Mouse (Mus musculus) induced T-regulatory cell, adult 2 months (primary cell): ENCODE data around the gene Sdk2.

Experiments
- DNase-seq: peaks from one replicate; pipeline ENCODE4 v3.0.0-alpha.2; 2012; ENCODE audit warnings: low read depth

The Sdk2 gene

GRCm38 (mm10) chr11:113842879-113843278 is 224.0 kb downstream of the Sdk2 start:
- DNase-seq = no peak

GRCm38 (mm10) chr11:113831608-113832007 is 235.2 kb downstream of the Sdk2 start:
- DNase-seq = no peak

GRCm38 (mm10) chr11:113828081-113828554 is 238.7 kb downstream of the Sdk2 start:
- no peak for DNase-seq

- DNase-seq = no peak
These were observed 246.8 kb downstream of the Sdk2 start for GRCm38 (mm10) chr11:113820005-113820404.

GRCm38 (mm10) chr11:113819001-113819400 is 247.8 kb downstream of the Sdk2 start:
- DNase-seq = no peak

GRCm38 (mm10) chr11:113816971-113817548 is 249.8 kb downstream of the Sdk2 start:
- no peak for DNase-seq

GRCm38 (mm10) chr11:113816439-113816838 is 250.4 kb downstream of the Sdk2 start:
- DNase-seq = no peak

GRCm38 (mm10) chr11:113811546-113812339 is 255.1 kb downstream of the Sdk2 start:
- DNase-seq = no peak

GRCm38 (mm10) chr11:113810638-113811545 is 256.0 kb downstream of the Sdk2 start:
- peak; percentile 89 for DNase-seq

- DNase-seq = no peak
These were observed 259.8 kb downstream of the Sdk2 start for GRCm38 (mm10) chr11:113807086-113807485.

GRCm38 (mm10) chr11:113806382-113807077 is 260.3 kb downstream of the Sdk2 start:
- DNase-seq = no peak

- no peak for DNase-seq
These were observed 260.9 kb downstream of the Sdk2 start for GRCm38 (mm10) chr11:113805974-113806373.

- DNase-seq = peak; percentile 72
These were observed 263.4 kb downstream of the Sdk2 start for GRCm38 (mm10) chr11:113803321-113803941.

- DNase-seq = peak; percentile 43
These were observed 264.4 kb downstream of the Sdk2 start for GRCm38 (mm10) chr11:113802456-113802855.

- DNase-seq = no peak
These were observed 266.8 kb downstream of the Sdk2 start for GRCm38 (mm10) chr11:113800026-113800425.

- DNase-seq = no peak
These were observed 267.8 kb downstream of the Sdk2 start for GRCm38 (mm10) chr11:113799041-113799447.

GRCm38 (mm10) chr11:113798011-113798410 is 268.8 kb downstream of the Sdk2 start:
- DNase-seq = no peak

GRCm38 (mm10) chr11:113797014-113797983 is 269.5 kb downstream of the Sdk2 start:
- DNase-seq = no peak

GRCm38 (mm10) chr11:113795846-113796245 is 271.0 kb downstream of the Sdk2 start:
- no peak for DNase-seq
